Comparison of ENCODE assay signal across 21 mouse cellular contexts in the genomic region with DNA sequence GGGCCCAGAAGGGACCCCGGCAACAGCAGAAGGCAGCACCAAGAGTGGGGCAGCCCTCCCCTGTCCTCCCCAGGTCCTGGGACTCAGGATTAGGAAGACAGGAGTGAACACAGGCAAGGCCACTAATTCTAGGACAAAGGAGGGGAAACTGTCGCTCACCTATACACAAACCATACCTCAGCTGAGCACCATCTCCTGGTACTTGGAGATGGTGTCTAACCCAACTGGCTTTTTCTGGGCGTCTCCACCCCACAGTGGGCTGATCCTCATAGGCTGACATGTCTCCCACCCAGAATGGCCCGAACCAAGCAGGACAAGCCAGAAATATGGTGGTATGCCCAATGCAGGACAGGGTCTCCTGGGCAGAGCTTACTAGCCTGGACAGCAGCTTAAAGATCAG. TPM values are rescaled to one million over a fixed set of nuclear protein-coding genes. Genes with fewer than 3 reads are reported as not detected.
DNase-seq lines count a peak whose midpoint lies in the region; TF ChIP-seq lines count a peak whose summit lies in the region.
"Had no signal": no experiment of that assay in that cellular context is flagged by ENCODE, and none has a peak within 500 bp of the region (broad histone marks: within the 10 kb centered on the region; RNA-seq: fewer than 3 reads in every experiment).

No protein-coding gene starts in this region.

- no peak for TF ChIP-seq EP300 in MEL (IDR thresholded peaks at IDR 0.05; ENCODE audit: low read depth in 1 of 2, low read length in 2 of 2)

- DNase-seq in adrenal gland, adult 8-10 months: peak; percentile 1
- no peak for DNase-seq in adrenal gland, adult 18-20 months (ENCODE audit: low spot score in 2 of 2)
- peak; percentile 82 for DNase-seq in heart, adult 11 months
- no peak for DNase-seq in heart, adult 18-20 months
- no peak for DNase-seq in layer of hippocampus, adult 2 months (ENCODE audit: low spot score in 2 of 2)
- no peak for DNase-seq in layer of hippocampus, postnatal 36 days
- DNase-seq in MEL (ENCODE audit: low read depth, low spot score): peak; percentile 39
- DNase-seq in MN1 (ENCODE audit: low spot score): no peak
- DNase-seq: B cell, adult 2 months; cerebellum, adult 11 months; cerebellum, adult 2 months; kidney, adult 11 months; kidney, adult 8-10 months had no signal

- TF ChIP-seq CTCF in layer of hippocampus, adult 2 months (conservative IDR thresholded peaks at IDR 0.05): peak; percentile 25; the same call in 1 of the 2 replicates
- TF ChIP-seq CTCF in MEL (IDR thresholded peaks at IDR 0.05 in 2 of 3, conservative IDR thresholded peaks at IDR 0.05 in 1 of 3; ENCODE audit: control insufficient read depth in 1 of 3, insufficient read depth in 1 of 3, low read depth in 2 of 3, low read length in 3 of 3, poor library complexity in 1 of 3, severe bottlenecking in 1 of 3): peak in 2 of 3 experiments; percentile 45 to 62; a peak in 5 of 6 replicates

- H3K4me3 ChIP-seq in layer of hippocampus, adult 2 months: no peak overlapping the region
- no peak overlapping the region for H3K4me3 ChIP-seq in MEL (ENCODE audit: control insufficient read depth in 1 of 2, insufficient read depth in 1 of 2, low read depth in 2 of 2, low read length in 2 of 2)
- H3K4me3 ChIP-seq: forebrain, embryonic 10.5 days; forebrain, embryonic 13.5 days; heart, embryonic 13.5 days; hindbrain, embryonic 10.5 days; hindbrain, embryonic 13.5 days; intestine, embryonic 15.5 days had no signal

- TF ChIP-seq POLR2A in MEL (IDR thresholded peaks at IDR 0.05; ENCODE audit: control insufficient read depth in 1 of 2, insufficient read depth in 1 of 2, low read depth in 1 of 2, low read length in 2 of 2, poor library complexity in 1 of 2): no peak

- H3K9ac ChIP-seq in MEL (ENCODE audit: control insufficient read depth, low read depth, low read length, poor library complexity, severe bottlenecking): no peak overlapping the region
- H3K9ac ChIP-seq: forebrain, embryonic 13.5 days; heart, embryonic 13.5 days; hindbrain, embryonic 13.5 days; intestine, embryonic 15.5 days had no signal

- TF ChIP-seq RAD21 in MEL (IDR thresholded peaks at IDR 0.05; ENCODE audit: low read depth, low read length): peak; percentile 43

- no peaks in the 10 kb centered on the region for H3K79me2 ChIP-seq in MEL (ENCODE audit: control insufficient read depth, insufficient read depth, low read length, poor library complexity)

- no peak overlapping the region for H3K27ac ChIP-seq in layer of hippocampus, adult 2 months
- H3K27ac ChIP-seq in MEL (ENCODE audit: control insufficient read depth, low read depth, low read length): no peak overlapping the region
- H3K27ac ChIP-seq: forebrain, embryonic 10.5 days; forebrain, embryonic 13.5 days; heart, embryonic 13.5 days; hindbrain, embryonic 10.5 days; hindbrain, embryonic 13.5 days; intestine, embryonic 15.5 days had no signal

- H3K27me3 ChIP-seq in MEL (ENCODE audit: control insufficient read depth in 1 of 2, insufficient read depth in 2 of 2, low read length in 2 of 2): no peaks in the 10 kb centered on the region
- H3K27me3 ChIP-seq: CH12.LX; forebrain, embryonic 13.5 days; heart, embryonic 13.5 days; hindbrain, embryonic 13.5 days; intestine, embryonic 15.5 days had no signal

- no peaks in the 10 kb centered on the region; a peak in 2 of 4 replicates for H3K4me1 ChIP-seq in MEL (ENCODE audit: control insufficient read depth in 1 of 2, insufficient read depth in 2 of 2, low read length in 2 of 2)
- H3K4me1 ChIP-seq: forebrain, embryonic 10.5 days; forebrain, embryonic 13.5 days; heart, embryonic 13.5 days; hindbrain, embryonic 10.5 days; hindbrain, embryonic 13.5 days had no signal

- H3K9me3 ChIP-seq in MEL (replicated peaks; ENCODE audit: insufficient read depth, low read length): no peaks in the 10 kb centered on the region
- H3K9me3 ChIP-seq: forebrain, embryonic 10.5 days; forebrain, embryonic 13.5 days; G1E; heart, embryonic 13.5 days; hindbrain, embryonic 10.5 days; hindbrain, embryonic 13.5 days; intestine, embryonic 15.5 days had no signal

- H3K36me3 ChIP-seq in MEL (ENCODE audit: control insufficient read depth in 1 of 2, insufficient read depth in 2 of 2, low read length in 2 of 2): no peaks in the 10 kb centered on the region
- H3K36me3 ChIP-seq: forebrain, embryonic 10.5 days; hindbrain, embryonic 13.5 days; intestine, embryonic 15.5 days had no signal

TF ChIP-seq in MEL, 35 proteins besides CTCF, POLR2A, EP300 and RAD21:
- TF ChIP-seq SMC3 (IDR thresholded peaks at IDR 0.05; ENCODE audit: low read depth, low read length) (peak; percentile 83), E2F4 (IDR thresholded peaks at IDR 0.05; ENCODE audit: borderline replicate concordance, low read depth, low read length) (no peak), ZC3H11A (IDR thresholded peaks at IDR 0.05; ENCODE audit: low read depth, low read length) (peak; percentile 50), MAZ (IDR thresholded peaks at IDR 0.05; ENCODE audit: low read depth, low read length) (no peak)

RNA-seq across cellular contexts. Expression of a gene that starts 26.8 kb away (rescaled TPM):
- 100 to 1,000 TPM in 3 of 4 experiments, 10 to 100 TPM in 1; 85.1 to 269 (median 187) TPM for total RNA-seq in adrenal gland, adult 8-10 months (2022)
- total RNA-seq in adrenal gland, adult 18-20 months (2021): 100 to 1,000 TPM; 319 to 568 TPM
- total RNA-seq in heart, adult 18-20 months (2021): 1,000 to 10,000 TPM in 1 of 2 experiments, 100 to 1,000 TPM in 1; 974 to 1,043 TPM
- total RNA-seq in layer of hippocampus, adult 2 months (2021): 10 to 100 TPM; 56.1 to 65.6 TPM
- total RNA-seq in layer of hippocampus, postnatal 36 days (2021): 10 to 100 TPM; 55.0 to 68.3 TPM
- total RNA-seq in MEL (2012; rRNA removed): 0.95 and 1.5 TPM in 2 replicates
- 1 to 10 TPM in 1 of 2 experiments, not detected in 1; 2.1 TPM for polyA plus RNA-seq in MEL (2012; ENCODE audit: insufficient read depth in 1 of 2, insufficient read length in 2 of 2, low read depth in 1 of 2, low replicate concordance in 2 of 2, missing spikeins in 1 of 2)

Comparison
In these comparisons a context has a peak if more than half of its experiments do, and no peak if none do; other contexts are left out.
1. DNase-seq: peak in adrenal gland, adult 8-10 months (single experiment), heart, adult 11 months (single experiment) and MEL (single experiment); none in adrenal gland, adult 18-20 months (0 of 2), heart, adult 18-20 months (0 of 2), layer of hippocampus, adult 2 months (0 of 2), layer of hippocampus, postnatal 36 days (0 of 2) and MN1 (single experiment).
2. RNA of a gene that starts 26.8 kb away (total RNA-seq): 974 to 1,043 TPM in heart, adult 18-20 months, 319 to 568 TPM in adrenal gland, adult 18-20 months, 85.1 to 269 TPM in adrenal gland, adult 8-10 months, 55.0 to 68.3 TPM in layer of hippocampus, postnatal 36 days and 56.1 to 65.6 TPM in layer of hippocampus, adult 2 months; 0.95 to 1.5 TPM in MEL; every median in the first group is over 10 times any median in the second.